Mouse (Mus musculus) monocyte, adult 5-6 weeks (primary cell): Measurements from ENCODE around the gene Kcnq1. TPM values are rescaled to one million over a fixed set of nuclear protein-coding genes. Genes with fewer than 3 reads are reported as not detected.

Experiments
- ATAC-seq: fragments of 153-309, 156-312 bp; replicated peaks from 2 replicates; pipeline ENCODE4 v1.8.0; 2017; ENCODE audit warnings: mild to moderate bottlenecking; ENCODE audit not compliant: low TSS enrichment, insufficient number of reproducible peaks, severe bottlenecking, poor library complexity, low FRiP score
- total RNA-seq: library from RNA; stranded (forward); fragments of 200-1000, 200-491, 200-594 nt; gene quantifications from 3 replicates; pipeline ENCODE4 v1.2.3, GENCODE M21; 2017

Kcnq1 gene
- total RNA-seq, 1 experiment from 2014 or later: not detected

DNA sequence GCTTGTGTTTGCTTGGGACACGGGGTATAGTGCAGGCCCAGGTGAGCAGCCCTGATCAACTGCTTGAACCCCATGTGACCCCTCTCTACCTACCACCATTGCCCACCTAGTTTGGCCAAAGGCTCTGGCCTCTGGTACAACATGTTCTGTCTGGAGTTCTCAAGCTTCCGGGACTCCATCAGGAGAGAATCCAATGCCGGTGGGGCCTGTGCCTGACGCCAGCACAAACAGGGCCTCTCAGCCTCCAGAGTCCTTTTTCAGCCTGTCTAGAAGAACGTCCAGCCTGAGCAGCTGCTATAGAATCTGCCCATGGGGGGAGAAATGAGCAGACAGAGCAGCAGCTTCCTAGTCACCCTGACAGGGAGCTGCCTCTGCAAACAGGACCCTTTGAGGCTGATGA lies 311.7 kb downstream of the Kcnq1 start:
- no peak for ATAC-seq

DNA sequence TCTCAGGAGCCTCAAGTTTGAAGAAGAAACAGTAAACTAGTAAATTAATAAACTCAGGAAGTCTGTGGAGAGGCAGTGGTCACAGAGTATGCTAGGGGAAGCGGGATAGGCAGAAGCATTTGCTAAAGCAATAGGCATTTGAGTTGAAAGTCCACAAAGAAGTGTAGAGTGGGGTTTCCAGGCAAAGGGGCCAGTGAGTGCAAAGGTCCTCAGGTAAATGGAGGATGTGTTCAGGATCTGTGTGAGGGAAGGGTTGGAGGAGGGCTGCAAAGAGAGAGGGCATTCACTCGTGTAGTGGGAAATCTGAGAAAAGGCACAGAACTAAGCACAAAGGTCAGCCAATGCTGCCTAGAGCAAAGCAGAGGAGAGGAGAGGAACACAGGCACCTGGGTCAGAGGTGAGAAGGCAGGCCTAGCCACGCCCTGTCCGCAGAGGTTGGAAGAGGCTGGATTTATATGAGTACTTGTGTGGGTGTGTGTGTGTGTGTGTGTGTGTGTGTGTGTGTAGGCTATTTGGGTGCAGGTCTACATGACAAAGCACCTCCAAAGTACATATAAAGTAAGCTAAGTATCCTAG lies 313.5 kb downstream of the Kcnq1 start:
- no peak for ATAC-seq

DNA sequence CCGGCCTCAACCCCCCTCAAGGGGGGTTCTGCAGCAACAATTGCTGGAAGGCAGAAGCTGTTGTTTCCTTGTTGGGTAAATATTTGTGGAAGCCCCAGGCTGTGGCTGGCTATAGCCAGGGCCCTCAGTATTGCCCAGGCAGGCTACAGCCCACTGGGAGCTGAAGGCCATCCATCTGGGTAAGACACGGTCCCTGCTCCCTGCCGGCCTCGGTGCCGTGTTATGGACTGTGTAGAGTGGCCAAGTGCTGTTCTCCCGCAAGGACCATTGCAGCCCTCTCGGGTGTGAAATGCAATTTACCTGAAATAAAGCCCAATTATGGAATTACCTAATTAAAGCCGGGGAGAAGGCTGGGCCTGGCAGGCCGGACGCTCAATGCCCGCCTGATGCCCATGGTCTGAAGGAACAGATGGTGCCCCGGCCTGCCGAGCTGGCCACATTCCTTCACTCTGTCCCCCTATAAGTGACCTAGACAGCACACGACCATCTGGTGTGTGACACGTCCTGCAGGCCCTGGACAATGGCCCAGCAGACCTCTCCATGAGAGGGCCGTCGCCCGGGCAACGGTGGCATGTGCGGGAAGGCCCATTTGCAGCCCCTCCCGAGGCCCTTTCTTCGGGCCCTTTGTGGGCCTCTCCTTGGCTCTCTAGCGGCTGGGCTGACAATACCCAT lies 322.1 kb downstream of the Kcnq1 start:
- ATAC-seq: no peak

DNA sequence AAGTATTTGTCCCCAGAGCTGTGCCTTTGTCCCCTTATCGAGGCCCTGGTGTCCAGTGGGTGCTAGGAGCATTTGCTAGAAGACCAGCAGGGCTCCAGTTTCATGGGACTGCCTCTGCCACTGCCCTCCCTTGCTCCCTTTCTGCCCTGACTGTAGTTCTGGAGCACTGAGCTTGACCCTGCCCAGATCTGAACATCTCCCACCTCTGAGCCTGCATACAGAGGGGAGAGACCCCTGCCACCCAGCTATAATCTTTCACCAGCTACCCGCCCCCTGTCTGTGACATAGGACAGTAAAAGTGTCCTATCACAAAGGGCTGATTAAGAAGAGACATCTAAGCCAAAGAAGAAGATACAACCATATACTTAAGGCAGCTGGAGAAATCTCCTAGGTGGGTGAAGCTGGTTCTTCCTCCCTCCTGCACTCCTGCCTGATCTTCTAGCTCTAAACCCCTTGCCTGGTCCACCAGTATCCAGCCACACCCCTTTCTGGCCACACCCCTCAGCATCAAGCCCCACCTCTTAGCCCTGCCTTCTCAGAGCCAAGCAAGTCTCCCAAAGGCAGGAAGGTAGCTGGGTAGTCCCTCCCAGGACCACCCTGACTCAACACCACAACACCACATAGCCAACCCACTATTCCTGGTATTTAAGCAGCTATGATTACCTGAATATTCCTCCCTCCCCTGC lies 322.8 kb downstream of the Kcnq1 start:
- no peak for ATAC-seq

DNA sequence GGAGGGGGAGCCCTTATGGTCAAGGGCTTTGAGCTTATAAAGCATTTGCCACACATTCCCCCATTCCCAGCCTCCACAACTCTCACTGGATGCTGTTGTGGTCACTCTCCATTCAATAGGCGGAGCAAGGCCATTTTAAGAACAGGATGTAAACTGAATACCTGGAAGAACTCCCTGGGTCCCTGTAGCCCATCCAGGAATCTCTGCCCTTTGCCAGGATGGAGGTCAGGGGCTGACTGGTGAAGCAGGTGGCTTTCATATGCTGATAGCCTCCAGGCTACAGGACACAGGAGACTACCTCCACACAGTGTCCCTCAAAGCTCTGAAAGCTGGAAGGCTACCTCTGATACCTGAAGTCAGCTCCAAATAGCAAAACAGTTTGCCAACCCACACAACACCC lies 326.5 kb downstream of the Kcnq1 start:
- ATAC-seq: no peak

DNA sequence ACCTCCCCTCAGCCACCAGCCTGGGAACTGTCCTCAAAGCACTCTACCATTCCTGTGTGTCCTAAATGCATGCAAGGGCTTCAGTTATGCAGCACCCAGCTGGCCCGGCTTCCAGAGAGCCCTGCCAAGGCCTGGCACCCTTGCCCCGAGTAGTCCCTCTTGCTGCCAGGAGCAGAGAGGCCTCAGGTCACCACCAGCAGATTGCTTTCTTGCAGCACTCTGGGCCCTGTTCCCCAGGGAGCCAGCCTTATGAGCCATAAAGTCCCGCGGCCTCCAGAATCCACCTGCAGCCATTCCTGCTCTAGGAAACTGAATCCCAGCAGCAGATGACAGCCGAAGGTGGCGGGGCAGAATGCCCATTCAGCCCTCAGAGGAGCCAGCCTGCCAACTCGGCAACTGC lies 327.2 kb downstream of the Kcnq1 start:
- ATAC-seq: no peak

DNA sequence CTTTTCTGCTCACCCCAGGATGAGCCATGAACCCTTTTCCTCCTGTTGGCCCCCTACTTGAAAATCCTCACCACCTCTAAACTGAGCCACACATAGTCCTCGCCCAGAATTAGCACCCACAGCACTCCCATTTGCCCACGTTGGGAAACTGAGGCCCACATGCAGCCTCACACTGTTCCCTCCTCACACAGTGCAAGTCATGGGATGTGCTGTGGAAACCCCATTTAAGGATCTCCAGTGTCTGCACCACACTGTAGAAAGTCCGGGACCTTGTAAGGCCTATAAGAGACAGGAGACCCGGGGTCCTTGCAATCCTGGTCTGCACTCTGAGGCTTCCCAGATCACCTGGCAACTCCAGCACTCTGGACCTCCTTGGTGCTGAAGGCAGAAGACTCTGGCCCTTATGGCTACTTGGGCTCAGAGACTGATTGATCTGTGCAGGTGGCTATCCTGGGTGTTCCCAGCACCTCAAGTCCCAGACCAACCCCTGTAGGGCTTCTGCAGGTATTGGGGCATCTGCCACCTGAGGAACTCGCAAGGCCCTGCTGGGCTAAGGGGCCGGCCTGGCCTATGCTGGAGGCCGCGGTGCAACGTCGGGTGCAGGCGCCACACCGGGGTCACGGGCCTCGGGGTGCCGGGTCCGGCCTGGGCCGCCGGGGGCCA lies 331.2 kb downstream of the Kcnq1 start:
- no peak for ATAC-seq

DNA sequence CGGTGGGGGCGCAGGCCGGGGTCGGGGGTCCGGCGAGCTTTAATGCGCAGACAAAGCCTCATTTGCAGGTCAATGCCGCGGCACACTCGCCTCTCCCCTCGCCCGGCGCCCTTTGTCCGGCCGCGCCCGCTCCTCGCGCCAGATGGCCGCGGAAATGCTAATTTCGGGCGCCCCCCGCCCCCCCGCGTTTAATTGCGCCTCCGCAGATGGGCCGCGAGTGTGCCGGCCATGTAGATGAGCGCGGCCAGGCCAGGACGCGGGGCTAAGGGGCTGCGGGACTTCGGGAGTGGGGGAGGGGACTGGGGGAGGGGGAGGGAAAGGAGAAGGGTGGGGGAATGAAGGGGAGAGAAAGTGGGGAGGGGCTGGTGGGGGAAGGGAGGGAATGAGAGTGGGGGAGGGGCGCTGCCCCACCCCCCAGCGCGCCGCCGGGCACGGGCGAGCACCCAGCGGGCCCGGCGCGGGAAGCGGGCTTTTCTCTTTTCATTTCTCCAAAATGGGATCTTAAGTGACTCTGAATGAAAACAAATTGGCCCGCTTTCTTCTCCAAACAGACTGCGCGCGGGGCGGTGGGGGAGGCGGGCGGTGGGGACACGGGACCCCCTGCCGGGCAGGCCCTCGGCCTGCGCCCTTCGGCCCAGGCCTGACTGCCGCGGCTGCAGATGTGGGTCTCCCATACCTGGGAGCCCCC lies 331.9 kb downstream of the Kcnq1 start:
- ATAC-seq: no peak

DNA sequence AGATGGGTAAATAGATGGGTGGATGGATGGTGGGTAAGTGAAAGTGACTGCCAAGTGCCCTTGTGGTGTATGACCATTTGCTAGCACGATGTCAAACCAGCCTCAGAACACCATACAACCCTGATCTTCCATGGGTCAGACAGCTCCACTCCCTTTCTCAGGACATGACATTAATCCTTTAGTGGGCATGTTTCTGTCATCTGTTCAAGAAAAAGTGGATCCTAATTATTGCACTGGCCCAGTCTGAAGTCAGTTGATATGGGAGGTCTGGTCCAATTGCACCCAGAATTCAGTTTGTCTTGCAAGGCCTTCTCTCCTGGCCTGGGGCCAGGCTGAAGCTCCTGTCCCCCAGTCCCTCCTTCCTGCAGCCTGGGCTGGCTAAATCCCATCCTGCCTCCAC lies 332.8 kb downstream of the Kcnq1 start:
- no peak for ATAC-seq

DNA sequence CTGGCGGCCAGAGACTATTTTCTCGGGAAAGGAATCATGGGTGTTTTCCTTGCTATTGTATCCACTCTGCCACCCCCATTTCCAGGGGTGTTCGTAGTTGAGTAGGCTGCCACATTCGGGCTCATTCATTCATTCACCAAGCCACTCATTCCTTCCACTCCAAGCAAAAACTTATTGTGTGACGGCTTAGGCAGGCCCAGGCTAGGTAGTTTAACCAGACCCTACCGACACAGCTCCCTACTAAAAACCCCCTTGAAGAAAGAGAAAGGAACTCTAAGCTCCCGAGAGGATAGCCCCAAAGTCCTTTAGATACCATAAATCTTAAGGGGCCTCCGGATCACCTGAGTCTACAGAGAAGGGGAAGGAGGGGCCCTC lies 338.4 kb downstream of the Kcnq1 start:
- no peak for ATAC-seq

DNA sequence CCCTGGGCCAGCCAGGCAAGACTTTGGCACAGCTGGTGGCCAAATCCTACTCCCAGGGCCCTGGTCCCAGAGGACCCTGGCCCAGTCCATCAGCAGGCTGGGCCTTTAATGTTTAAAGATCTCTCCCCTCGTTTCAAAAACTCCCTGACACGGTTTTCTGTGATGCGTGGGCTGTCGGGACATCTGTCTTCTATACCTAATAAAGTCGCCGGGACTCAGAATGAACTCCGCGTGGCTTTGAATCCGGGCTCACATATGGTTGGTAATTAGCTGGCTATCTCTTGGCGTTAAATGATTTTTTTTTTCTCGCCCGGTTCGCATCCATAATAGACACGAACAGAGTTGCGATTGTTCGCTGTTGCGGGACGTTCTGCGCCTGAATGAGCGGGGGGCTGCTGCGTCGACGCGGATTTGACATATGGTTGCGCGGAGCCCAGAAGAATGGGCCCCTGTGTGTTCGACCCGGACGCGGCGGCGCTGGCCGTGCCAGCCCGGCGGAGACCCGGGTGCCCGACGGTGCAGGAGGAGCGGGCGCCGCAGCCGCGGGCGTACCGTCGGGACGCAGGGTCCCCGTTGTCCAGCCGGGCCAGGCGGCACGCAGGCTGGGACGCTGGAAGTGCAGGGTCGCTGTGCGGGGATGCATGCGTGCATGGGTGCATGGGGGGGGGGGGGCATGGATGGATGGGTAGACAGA lies 338.9 kb downstream of the Kcnq1 start:
- no peak for ATAC-seq

DNA sequence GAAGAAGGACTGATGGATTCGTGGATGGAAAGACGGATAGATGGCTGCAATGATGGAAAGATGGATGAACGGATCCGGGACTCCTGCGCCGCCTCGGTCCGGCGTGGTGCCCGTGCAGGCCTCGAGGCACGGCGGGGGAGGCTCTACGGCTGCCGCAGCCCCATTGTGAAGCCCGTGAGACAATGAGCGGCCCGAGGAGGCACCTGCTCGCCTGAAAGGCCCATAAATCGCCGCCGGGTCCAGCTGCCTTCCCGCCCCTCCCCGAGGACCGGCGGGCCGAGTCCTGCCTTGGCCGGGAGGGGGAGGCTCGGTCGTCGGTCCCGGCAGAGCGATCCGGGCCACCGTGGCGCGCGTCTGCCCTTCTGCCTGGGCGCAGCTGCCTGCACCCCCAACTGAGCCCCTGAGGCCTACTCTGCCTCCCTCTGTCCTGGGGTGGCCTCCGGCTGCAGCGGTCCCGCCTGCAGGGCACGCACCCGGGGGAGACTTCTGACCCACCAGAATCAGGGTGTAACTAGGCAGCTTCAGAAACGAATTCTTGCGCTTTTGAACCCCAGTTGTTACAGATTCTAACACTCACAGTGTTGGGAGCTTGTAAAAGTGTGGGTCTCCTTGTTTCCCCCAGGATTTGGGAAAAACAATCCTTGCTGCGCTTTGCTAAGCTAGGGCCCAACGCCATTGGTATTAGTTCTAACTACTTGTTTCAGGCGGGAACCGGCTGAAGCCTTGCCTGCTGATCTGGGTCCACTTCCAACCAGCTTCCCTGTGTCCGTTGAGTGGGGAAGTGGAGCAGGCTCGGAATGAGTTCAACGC lies 339.7 kb downstream of the Kcnq1 start:
- ATAC-seq: no peak

DNA sequence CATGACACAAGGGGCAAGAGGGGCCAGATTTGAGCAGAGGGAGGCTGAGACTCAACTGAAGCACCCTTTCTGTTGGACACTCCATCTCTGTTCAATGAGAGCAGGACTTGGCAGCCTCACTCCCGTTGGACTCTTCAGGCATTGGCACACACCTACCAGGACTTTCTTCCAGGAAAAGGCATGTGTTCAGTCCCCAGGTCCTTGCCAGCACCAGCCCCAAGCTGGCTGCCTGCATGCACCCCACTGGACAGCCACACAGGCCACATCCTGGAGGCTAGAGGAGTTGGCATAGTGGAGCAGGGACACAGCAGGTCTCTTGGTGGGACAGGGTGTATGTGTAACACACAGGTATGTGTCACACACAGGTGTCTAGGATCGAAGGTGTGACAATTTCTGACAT lies 341.0 kb downstream of the Kcnq1 start:
- ATAC-seq: no peak

DNA sequence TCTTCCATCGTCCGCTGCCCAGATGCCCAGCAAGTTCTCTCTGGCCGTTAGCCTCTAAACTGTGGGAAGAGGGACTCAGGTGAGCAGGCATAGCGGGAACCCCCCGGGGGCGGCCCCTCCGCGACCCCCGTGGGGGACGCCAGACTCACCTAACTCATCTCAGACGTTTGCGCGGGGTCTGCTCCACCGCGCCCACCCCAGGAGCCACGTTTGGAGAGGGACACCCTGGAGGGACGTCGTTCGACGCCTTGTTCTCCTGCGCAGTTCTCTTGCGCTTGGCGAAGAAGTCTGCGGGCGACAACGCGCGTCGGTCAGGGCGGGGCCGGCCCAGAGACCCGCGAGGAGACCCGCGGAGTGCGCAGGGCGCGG lies 352.8 kb downstream of the Kcnq1 start:
- ATAC-seq: no peak

DNA sequence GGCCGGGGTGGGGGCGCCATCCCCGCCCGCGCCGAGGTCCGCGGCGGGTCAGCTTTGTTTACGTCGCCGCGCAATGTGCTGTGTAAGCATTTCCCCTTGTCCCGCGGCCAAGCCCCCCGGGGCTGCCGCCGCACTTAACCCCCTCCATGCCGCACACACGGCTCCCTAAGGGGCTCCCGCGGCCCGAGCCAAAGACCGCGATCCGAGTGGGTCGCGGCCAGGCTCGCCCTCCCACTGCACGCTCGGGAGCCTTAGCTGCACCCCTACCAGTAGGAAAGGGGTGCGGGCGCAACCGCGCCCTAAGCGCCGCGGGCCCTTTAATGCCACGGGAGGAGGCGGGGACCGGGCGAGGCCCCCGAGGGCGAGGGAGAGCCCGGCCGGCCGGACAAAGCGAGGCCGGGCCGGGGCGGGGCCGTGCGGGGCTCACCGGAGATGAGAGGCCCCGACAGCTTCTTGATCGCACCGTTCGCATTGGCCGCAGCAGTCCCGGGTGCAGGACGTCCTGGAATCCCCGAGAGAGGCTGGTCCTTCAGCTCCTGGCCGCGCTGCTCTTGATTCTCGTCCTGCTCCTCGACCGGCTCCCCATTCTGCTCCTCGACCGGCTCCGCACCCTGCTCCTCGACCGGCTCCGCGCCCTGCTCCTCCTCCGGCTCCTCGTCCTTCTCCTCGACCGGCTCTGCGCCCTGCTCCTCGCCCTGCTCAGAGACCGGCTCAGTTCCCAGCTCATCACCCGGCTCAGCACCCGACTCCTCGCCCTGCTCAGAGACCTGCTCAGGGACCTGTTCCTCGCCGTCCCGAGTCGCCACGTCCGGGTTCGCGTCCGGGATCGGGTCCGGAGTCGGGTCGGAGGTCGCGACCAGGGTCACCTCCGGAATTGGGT lies 353.4 kb downstream of the Kcnq1 start:
- no peak for ATAC-seq

DNA sequence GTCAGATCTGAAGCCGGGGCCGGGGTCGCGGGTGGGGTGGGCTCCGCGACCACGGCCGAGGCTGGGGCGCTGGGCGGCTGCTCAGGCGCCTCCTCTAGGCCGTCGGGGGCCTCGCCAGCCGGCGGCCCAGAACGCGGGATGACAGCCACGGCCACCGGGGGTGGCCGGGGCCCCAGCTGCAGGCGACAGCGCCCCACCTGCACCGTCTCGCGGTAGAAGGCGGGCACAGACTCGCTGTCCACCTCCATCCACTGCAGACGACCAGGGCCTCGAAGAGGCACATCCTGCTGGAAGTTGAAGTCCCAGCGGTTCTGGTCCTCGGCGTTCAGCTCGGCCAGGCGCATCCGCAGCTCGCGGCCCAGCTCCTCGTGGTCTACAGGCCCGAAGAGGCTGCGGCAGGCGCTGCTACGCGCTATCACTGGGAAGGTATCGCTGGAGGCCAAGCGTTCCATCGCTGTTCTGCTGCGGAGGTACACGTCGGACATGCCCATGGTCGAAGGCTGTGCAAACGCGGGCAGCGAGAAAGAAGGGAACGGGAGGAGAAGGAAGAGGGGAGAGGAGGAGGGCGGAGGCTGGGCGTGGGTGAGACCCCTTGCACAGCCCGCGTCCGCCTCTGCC lies 354.2 kb downstream of the Kcnq1 start:
- no peak for ATAC-seq

DNA sequence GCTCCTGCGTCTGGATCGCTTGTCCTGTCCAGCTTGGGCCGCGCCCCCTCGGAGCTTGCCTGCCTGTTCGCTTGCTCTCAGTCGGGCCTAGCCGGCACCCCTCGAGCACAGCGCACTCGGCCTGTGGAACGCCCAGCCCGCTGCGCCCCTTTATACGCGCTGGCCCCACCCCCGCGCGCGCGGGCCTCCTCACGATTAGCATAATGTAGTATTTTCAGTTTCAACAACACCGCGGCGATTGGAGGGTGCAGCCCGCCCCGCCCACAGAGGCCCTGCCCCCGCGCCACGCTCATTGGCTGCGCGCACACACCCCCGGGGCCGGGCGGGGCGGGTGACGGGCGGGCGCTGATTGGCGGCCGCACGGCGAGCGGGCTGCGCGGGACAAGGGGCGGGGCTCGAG lies 354.7 kb downstream of the Kcnq1 start, which contains the start of gene Cdkn1c:
TSS of gene Cdkn1c (minus strand) at position 177 of the 400 bp plus-strand sequence.
- peak; percentile 61 for ATAC-seq
